Mouse (Mus musculus) inflammation-experienced regulatory T-cells (primary cell): ENCODE measurements around the gene Rpia. TPM values are rescaled to one million over a fixed set of nuclear protein-coding genes. Genes with fewer than 3 reads are reported as not detected.

Source experiments
- polyA plus RNA-seq, 2 experiments: library from polyadenylated mRNA; unstranded; fragments of 100-300 nt; shearing (Covaris generic); gene quantifications; one replicate each; pipeline ENCODE4 v1.2.1; 2017

The Rpia gene
- polyA plus RNA-seq: 1 to 10 TPM; 4.7 to 6.9 TPM

GRCm38 (mm10) chr6:70791824-70792535 lies at the start of gene Rpia:
Rpia (minus strand) TSS chr6:70792232.

Other genes starting within 250 kb of the Rpia start
- gene Eif2ak3, start 52.3 kb upstream of the Rpia start, polyA plus RNA-seq: 1 to 10 TPM; 7.0 to 9.9 TPM
- under 1 TPM in 1 of 2 experiments, not detected in 1; 0.94 TPM for gene Tex37, start 126.7 kb upstream of the Rpia start, polyA plus RNA-seq
- under 1 TPM in 1 of 2 experiments, not detected in 1; 0.59 TPM for gene Foxi3, start 164.3 kb upstream of the Rpia start, polyA plus RNA-seq